Mouse (Mus musculus): ENCODE results near the gene Orc6. TPM values are rescaled to one million over a fixed set of nuclear protein-coding genes. Genes with fewer than 3 reads are reported as not detected.

The Orc6 gene
- polyA plus RNA-seq, 1 experiment, result 13.2 TPM

DNA sequence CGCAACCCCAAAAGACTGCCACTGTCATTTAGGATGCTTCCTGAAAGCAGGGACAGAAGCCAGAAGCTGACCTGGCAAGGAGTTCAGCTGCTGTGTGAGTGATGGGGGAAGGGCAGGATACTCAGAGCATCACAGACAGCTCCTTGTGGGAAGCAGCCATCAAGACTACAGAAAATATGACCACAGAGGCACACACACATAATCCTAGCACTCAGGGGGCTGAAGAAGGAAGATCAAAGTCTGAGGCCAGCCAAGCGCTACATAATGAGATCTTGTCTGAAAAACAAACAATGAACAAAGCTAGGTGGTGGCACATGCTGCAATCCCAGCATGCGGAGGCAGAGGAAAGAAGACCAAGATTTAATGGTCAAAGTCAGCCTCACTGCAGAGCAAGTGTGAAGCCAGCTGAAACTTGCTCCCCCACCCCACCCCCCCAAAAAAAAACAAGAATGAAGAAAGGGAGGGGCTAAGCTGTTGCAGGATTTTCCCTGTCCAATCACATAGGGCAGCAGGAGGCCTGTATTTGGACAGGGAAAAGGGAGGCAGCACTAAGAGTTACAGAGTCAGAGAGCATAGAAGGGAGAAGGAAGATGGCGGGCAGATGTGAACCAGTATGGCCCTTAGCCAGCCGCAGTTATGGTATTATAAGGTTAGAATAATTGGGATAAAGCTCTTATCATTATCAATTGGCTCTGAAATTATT lies 40.6 kb downstream of the Orc6 start:
- no peak overlapping the region for H3K4me3 ChIP-seq
- TF ChIP-seq MYOG (IDR thresholded peaks at IDR 0.05; ENCODE audit: control insufficient read depth in 1 of 3, insufficient read depth in 1 of 3, insufficient read length in 2 of 3, low read depth in 2 of 3) (no peak), CEBPB (IDR thresholded peaks at IDR 0.05; ENCODE audit: insufficient read depth, poor library complexity, severe bottlenecking) (no peak), TCF12 (IDR thresholded peaks at IDR 0.05; ENCODE audit: insufficient read depth, poor library complexity, severe bottlenecking) (no peak), POLR2A (IDR thresholded peaks at IDR 0.05; ENCODE audit: insufficient read length, low read depth) (no peak), REST (IDR thresholded peaks at IDR 0.05; ENCODE audit: insufficient read depth, insufficient read length) (no peak)
- H3ac ChIP-seq (ENCODE audit: control insufficient read depth, insufficient read length), result no peak overlapping the region
- H3K27me3 ChIP-seq (ENCODE audit: control insufficient read depth, insufficient read depth, insufficient read length), result no peaks in the 10 kb centered on the region
- no peaks in the 10 kb centered on the region for H3K79me2 ChIP-seq (ENCODE audit: control insufficient read depth, insufficient read depth)
- no peak overlapping the region for H3K4me2 ChIP-seq (ENCODE audit: low read depth)
- no peaks in the 10 kb centered on the region for H3K36me3 ChIP-seq (ENCODE audit: control insufficient read depth, insufficient read depth)

DNA sequence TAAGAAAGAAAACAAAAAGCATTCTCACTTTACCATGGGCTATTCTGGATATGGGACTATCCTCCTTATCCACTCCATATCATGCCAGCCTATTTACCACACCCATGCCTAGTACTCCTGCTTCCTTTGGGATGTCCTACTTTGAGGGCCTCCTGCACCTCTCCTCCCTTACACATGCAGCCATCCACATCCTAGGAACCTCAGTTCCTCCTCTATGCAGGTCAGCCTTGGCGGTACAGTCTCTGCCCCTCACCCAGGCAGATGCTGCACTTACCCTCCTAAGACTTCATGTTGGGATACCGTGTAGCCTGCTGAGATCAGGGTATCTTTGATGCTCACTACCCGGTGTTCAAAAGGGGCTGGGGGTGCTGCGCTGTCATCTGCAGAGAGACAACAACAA lies 53.9 kb downstream of the Orc6 start:
- Histone ChIP-seq H3K79me2 (ENCODE audit: control insufficient read depth, insufficient read depth) (no peaks in the 10 kb centered on the region), H3ac (ENCODE audit: control insufficient read depth, insufficient read length) (no peak overlapping the region), H3K27me3 (ENCODE audit: control insufficient read depth, insufficient read depth, insufficient read length) (no peaks in the 10 kb centered on the region), H3K4me3 (no peak overlapping the region), H3K4me2 (ENCODE audit: low read depth) (no peak overlapping the region), H3K36me3 (ENCODE audit: control insufficient read depth, insufficient read depth) (no peaks in the 10 kb centered on the region)
- TF ChIP-seq CEBPB (IDR thresholded peaks at IDR 0.05; ENCODE audit: insufficient read depth, poor library complexity, severe bottlenecking), result no peak
- no peak for TF ChIP-seq USF1 (IDR thresholded peaks at IDR 0.05; ENCODE audit: low read depth)
- TF ChIP-seq MYOD1 (IDR thresholded peaks at IDR 0.05; ENCODE audit: control insufficient read depth in 1 of 3, insufficient read length in 2 of 3, low read depth in 2 of 3), result no peak
- TF ChIP-seq TCF12 (IDR thresholded peaks at IDR 0.05; ENCODE audit: insufficient read depth, poor library complexity, severe bottlenecking), result no peak
- TF ChIP-seq REST (IDR thresholded peaks at IDR 0.05; ENCODE audit: insufficient read depth, insufficient read length), result no peak
- no peak for TF ChIP-seq MAX (IDR thresholded peaks at IDR 0.05; ENCODE audit: low read depth)
- no peak for TF ChIP-seq MYOG (IDR thresholded peaks at IDR 0.05; ENCODE audit: control insufficient read depth in 1 of 3, insufficient read depth in 1 of 3, insufficient read length in 2 of 3, low read depth in 2 of 3)
- TF ChIP-seq POLR2AphosphoS2 (IDR thresholded peaks at IDR 0.05; ENCODE audit: insufficient read length, low read depth), result no peak
- no peak for TF ChIP-seq E2F4 (IDR thresholded peaks at IDR 0.05; ENCODE audit: insufficient read depth)
- TF ChIP-seq SRF (IDR thresholded peaks at IDR 0.05; ENCODE audit: control insufficient read depth, insufficient read length, low read depth), result no peak
- no peak for TF ChIP-seq POLR2A (IDR thresholded peaks at IDR 0.05; ENCODE audit: insufficient read length, low read depth)
- TF ChIP-seq TCF3 (IDR thresholded peaks at IDR 0.05; ENCODE audit: insufficient read length, low read depth), result no peak

Other genes with a start within 250 kb of the Orc6 start
- 26.8 TPM for gene Fbxw9, start 239.6 kb upstream of the Orc6 start, polyA plus RNA-seq (2012; fragmentation: generic; extraction: Trizol)
- 0.31 TPM for gene Gm5741, start 231.7 kb upstream of the Orc6 start, polyA plus RNA-seq (2012; fragmentation: generic; extraction: Trizol)
- 86.7 TPM for gene Dhps, start 227.9 kb upstream of the Orc6 start, polyA plus RNA-seq (2012; fragmentation: generic; extraction: Trizol)
- 166 TPM for gene Wdr83os, start 218.9 kb upstream of the Orc6 start, polyA plus RNA-seq (2012; fragmentation: generic; extraction: Trizol)
- gene Wdr83, start 218.3 kb upstream of the Orc6 start, polyA plus RNA-seq (2012; fragmentation: generic; extraction: Trizol), result 26.8 TPM
- gene Man2b1, start 216.4 kb upstream of the Orc6 start, polyA plus RNA-seq (2012; fragmentation: generic; extraction: Trizol), result 7.6 TPM
- not detected for gene Zfp791, start 176.5 kb upstream of the Orc6 start, polyA plus RNA-seq (2012; fragmentation: generic; extraction: Trizol)
- not detected for gene Cks1brt, start 147.7 kb upstream of the Orc6 start, polyA plus RNA-seq (2012; fragmentation: generic; extraction: Trizol)
- gene Olfr371, start 73.6 kb upstream of the Orc6 start, polyA plus RNA-seq (2012; fragmentation: generic; extraction: Trizol), result not detected
- gene Vps35, start 170 bp downstream of the Orc6 start, polyA plus RNA-seq (2012; fragmentation: generic; extraction: Trizol), result 52.1 TPM
- gene Mylk3, start 86.7 kb downstream of the Orc6 start, polyA plus RNA-seq (2012; fragmentation: generic; extraction: Trizol), result 3.7 TPM
- gene 4921524J17Rik, start 133.2 kb downstream of the Orc6 start, polyA plus RNA-seq (2012; fragmentation: generic; extraction: Trizol), result 12.3 TPM
- 156 TPM for gene Gpt2, start 192.9 kb downstream of the Orc6 start, polyA plus RNA-seq (2012; fragmentation: generic; extraction: Trizol)

All from myocyte (in vitro differentiated cells).